Comparison of ENCODE assay signal across 37 mouse cellular contexts in the genomic region with DNA sequence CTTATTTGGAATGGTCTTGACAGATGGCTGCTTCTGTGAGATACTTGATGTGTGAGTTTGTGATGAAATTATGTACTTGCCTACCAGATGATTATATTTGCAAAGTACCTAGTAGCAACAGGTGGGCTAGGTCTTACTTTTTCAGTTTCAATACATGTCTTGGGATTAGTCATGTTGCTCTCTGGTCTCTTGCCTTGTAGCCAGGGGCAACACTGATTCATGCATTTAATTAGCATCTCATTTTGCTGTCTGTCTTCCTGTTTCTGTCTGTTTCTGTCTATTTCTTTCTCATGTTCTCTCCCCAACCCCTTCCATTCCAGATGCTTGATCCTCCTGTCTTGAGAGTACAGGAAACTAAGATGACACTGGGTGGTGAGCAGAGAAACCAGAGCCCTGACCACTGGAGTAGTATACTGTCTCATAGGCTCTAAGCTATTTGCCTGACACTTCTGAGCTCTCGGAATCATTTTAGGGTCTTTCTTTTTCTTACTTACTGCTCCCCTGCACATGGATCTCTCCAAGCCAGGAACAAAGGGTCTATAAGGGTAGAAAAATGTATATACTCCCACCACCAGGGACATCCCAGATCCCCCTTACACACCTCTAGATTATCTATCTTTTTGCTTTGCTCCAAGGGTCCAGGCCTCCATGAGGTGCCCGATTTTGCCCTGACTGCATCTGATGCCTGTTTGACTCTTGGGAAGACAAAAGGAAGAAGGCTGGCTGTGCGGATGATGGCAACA. TPM values are rescaled to one million over a fixed set of nuclear protein-coding genes. Genes with fewer than 3 reads are reported as not detected.
DNase-seq lines count a peak whose midpoint lies in the region; ATAC-seq lines count a peak whose summit lies in the region.
"Had no signal": no experiment of that assay in that cellular context is flagged by ENCODE, and none has a peak within 500 bp of the region (broad histone marks: within the 10 kb centered on the region; RNA-seq: fewer than 3 reads in every experiment).

No protein-coding gene starts in this region.

- H3K4me3 ChIP-seq in hindbrain, embryonic 11.5 days (ENCODE audit: low read depth, low read length): no peak overlapping the region
- no peak overlapping the region for H3K4me3 ChIP-seq in hindbrain, embryonic 16.5 days (ENCODE audit: low read length)
- H3K4me3 ChIP-seq in neural tube, embryonic 11.5 days (ENCODE audit: low read depth, low read length): no peak overlapping the region
- H3K4me3 ChIP-seq: hindbrain, embryonic 15.5 days; liver, embryonic 13.5 days; megakaryocyte, embryonic 14.5 days; neural tube, embryonic 13.5 days had no signal

- no peaks in the 10 kb centered on the region for H3K9me3 ChIP-seq in hindbrain, embryonic 11.5 days (ENCODE audit: control insufficient read depth, low read length)
- H3K9me3 ChIP-seq in hindbrain, embryonic 16.5 days (ENCODE audit: control insufficient read depth, low read length): no peaks in the 10 kb centered on the region
- H3K9me3 ChIP-seq in neural tube, embryonic 11.5 days (ENCODE audit: control insufficient read depth, low read length): no peaks in the 10 kb centered on the region
- H3K9me3 ChIP-seq: hindbrain, embryonic 15.5 days; liver, embryonic 13.5 days; megakaryocyte, embryonic 14.5 days; neural tube, embryonic 13.5 days had no signal

- no peaks in the 10 kb centered on the region for H3K4me1 ChIP-seq in hindbrain, embryonic 11.5 days (replicated peaks; ENCODE audit: control insufficient read depth, insufficient read depth, low read length)
- H3K4me1 ChIP-seq in hindbrain, embryonic 16.5 days (ENCODE audit: control insufficient read depth, insufficient read depth, low read depth, low read length): no peaks in the 10 kb centered on the region
- no peaks in the 10 kb centered on the region for H3K4me1 ChIP-seq in neural tube, embryonic 11.5 days (ENCODE audit: control insufficient read depth, insufficient read depth, low read length)
- H3K4me1 ChIP-seq: hindbrain, embryonic 15.5 days; liver, embryonic 13.5 days; megakaryocyte, embryonic 14.5 days; neural tube, embryonic 13.5 days had no signal

- no peaks in the 10 kb centered on the region for H3K27me3 ChIP-seq in hindbrain, embryonic 11.5 days (ENCODE audit: control insufficient read depth, insufficient read depth, low read length)
- H3K27me3 ChIP-seq in hindbrain, embryonic 16.5 days (replicated peaks; ENCODE audit: control insufficient read depth, insufficient read depth, low read length): no peaks in the 10 kb centered on the region
- H3K27me3 ChIP-seq in neural tube, embryonic 11.5 days (ENCODE audit: control insufficient read depth, insufficient read depth, low read length): no peaks in the 10 kb centered on the region
- H3K27me3 ChIP-seq: hindbrain, embryonic 15.5 days; liver, embryonic 13.5 days; megakaryocyte, embryonic 14.5 days; neural tube, embryonic 13.5 days had no signal

- H3K4me2 ChIP-seq in hindbrain, embryonic 11.5 days (replicated peaks; ENCODE audit: low read depth, low read length): no peak overlapping the region
- H3K4me2 ChIP-seq in hindbrain, embryonic 16.5 days (ENCODE audit: low read length): no peak overlapping the region
- no peak overlapping the region for H3K4me2 ChIP-seq in neural tube, embryonic 11.5 days (ENCODE audit: low read depth)
- H3K4me2 ChIP-seq: hindbrain, embryonic 15.5 days; liver, embryonic 13.5 days; neural tube, embryonic 13.5 days had no signal

- no peak overlapping the region for H3K27ac ChIP-seq in hindbrain, embryonic 11.5 days (ENCODE audit: low read depth, low read length)
- no peak overlapping the region for H3K27ac ChIP-seq in hindbrain, embryonic 16.5 days (ENCODE audit: low read depth, low read length)
- no peak overlapping the region for H3K27ac ChIP-seq in neural tube, embryonic 11.5 days (ENCODE audit: low read depth, low read length)
- H3K27ac ChIP-seq: hindbrain, embryonic 15.5 days; kidney, postnatal 0 days; liver, embryonic 13.5 days; neural tube, embryonic 13.5 days had no signal

- DNase-seq in hindbrain, embryonic 11.5 days (ENCODE audit: low spot score): peak; percentile 6
- DNase-seq in neural tube, embryonic 11.5 days (ENCODE audit: low spot score): peak; percentile 12
- DNase-seq in neural tube, embryonic 10.5 days (ENCODE audit: extremely low spot score, low spot score): no peak
- peak; percentile 2 for DNase-seq in embryo, embryonic 10.5 days (ENCODE audit: low spot score)
- peak; percentile 1 for DNase-seq in telencephalon, adult 2 months (ENCODE audit: low read depth, low spot score)
- no peak for DNase-seq in gastrocnemius, postnatal 25 days
- DNase-seq: adrenal gland, adult 2 months; adrenal gland, postnatal 36 days; B cell, adult 2 months; cerebellum, adult 8-10 months; cerebellum, postnatal 25 days; forebrain, postnatal 0 days; heart, postnatal 14 days; kidney, adult 8-10 months; kidney, postnatal 4 days; layer of hippocampus, postnatal 36 days; left cerebral cortex, postnatal 4 days; liver, embryonic 13.5 days; lung, adult 18-20 months; lung, postnatal 4 days; thymus, postnatal 4 days had no signal

- H3K9ac ChIP-seq in hindbrain, embryonic 11.5 days (ENCODE audit: low read depth, low read length): no peak overlapping the region
- H3K9ac ChIP-seq in hindbrain, embryonic 16.5 days (ENCODE audit: low read depth, low read length): no peak overlapping the region
- H3K9ac ChIP-seq in neural tube, embryonic 11.5 days (ENCODE audit: low read length): no peak overlapping the region
- H3K9ac ChIP-seq: forebrain, postnatal 0 days; hindbrain, embryonic 15.5 days; liver, embryonic 13.5 days; neural tube, embryonic 13.5 days had no signal

- no peaks in the 10 kb centered on the region for H3K36me3 ChIP-seq in hindbrain, embryonic 11.5 days (ENCODE audit: control insufficient read depth, insufficient read depth, low read length)
- no peaks in the 10 kb centered on the region for H3K36me3 ChIP-seq in hindbrain, embryonic 16.5 days (ENCODE audit: control insufficient read depth, insufficient read depth, low read length)
- H3K36me3 ChIP-seq in neural tube, embryonic 11.5 days (ENCODE audit: control insufficient read depth, insufficient read depth, low read length): no peaks in the 10 kb centered on the region
- H3K36me3 ChIP-seq: hindbrain, embryonic 15.5 days; liver, embryonic 13.5 days; neural tube, embryonic 13.5 days had no signal

- ATAC-seq in hindbrain, embryonic 11.5 days (ENCODE audit: low FRiP score): peak; percentile 67; the same call in 1 of the 2 replicates
- no peak for ATAC-seq in hindbrain, embryonic 16.5 days
- ATAC-seq in neural tube, embryonic 11.5 days (ENCODE audit: insufficient read depth, low FRiP score, low TSS enrichment): peak; percentile 69
- ATAC-seq: activated CD4-positive, CD25-positive, alpha-beta regulatory T cell, adult 4 months; forebrain, postnatal 0 days; lung, postnatal 0 days had no signal

- 58% methylated on average over 3 of the region's 3 CpGs for WGBS in hindbrain, embryonic 11.5 days
- WGBS in hindbrain, embryonic 16.5 days: 56% methylated on average over 3 of the region's 3 CpGs
- 80% methylated on average over 3 of the region's 3 CpGs for WGBS in neural tube, embryonic 11.5 days

RNA-seq across cellular contexts. Expression of a gene that starts 13.5 kb away (rescaled TPM):
- polyA plus RNA-seq in hindbrain, embryonic 11.5 days (2014; fragmentation: Nextera tagmentation; extraction: Ambion mirVana): not detected in 2 replicates
- not detected in 2 replicates for polyA plus RNA-seq in hindbrain, embryonic 16.5 days (2015; fragmentation: Nextera tagmentation; extraction: Ambion mirVana)
- not detected in 2 replicates for polyA plus RNA-seq in neural tube, embryonic 11.5 days (2014; fragmentation: Nextera tagmentation; extraction: Ambion mirVana)
- total RNA-seq in gastrocnemius, postnatal 25 days (2021): not detected
- total RNA-seq: adrenal gland, adult 2 months; adrenal gland, postnatal 36 days; ES-E14; forebrain, postnatal 0 days; gastrocnemius, adult 8-10 months; granulocyte monocyte progenitor cell, adult 5-6 weeks; heart, postnatal 14 days; layer of hippocampus, postnatal 36 days; left cerebral cortex, postnatal 4 days had no signal
- polyA plus RNA-seq: activated CD4-positive, CD25-positive, alpha-beta regulatory T cell, adult 4 months; adrenal gland, adult 2 months; embryonic facial prominence, embryonic 11.5 days; forebrain, postnatal 0 days; heart, embryonic 14.5 days; hindbrain, embryonic 15.5 days; intestine, embryonic 14.5 days; kidney, postnatal 0 days; limb, embryonic 14.5 days; liver, embryonic 13.5 days; lung, postnatal 0 days; neural tube, embryonic 13.5 days; testis, adult 2 months; thymus, postnatal 0 days had no signal

Comparison
In these comparisons a context has a peak if more than half of its experiments do, and no peak if none do; other contexts are left out.
1. DNase-seq: peak in hindbrain, embryonic 11.5 days (single experiment), neural tube, embryonic 11.5 days (single experiment), embryo, embryonic 10.5 days (single experiment) and telencephalon, adult 2 months (single experiment); none in neural tube, embryonic 10.5 days (single experiment) and gastrocnemius, postnatal 25 days (single experiment).